Mouse (Mus musculus) lung, embryonic 16.5 days (tissue): ENCODE measurements at regions not wholly inside any gene's neighbourhood (a gene's known extent, or its start where the extent isn't known, plus 50 kb on each side); places are given as distances from the start of the nearest gene placed in this dataset.

Source experiments
- ATAC-seq: fragments of 200-750 bp; cut with Nextera tagmentation; 2 replicates; pipeline ENCODE4 v1.8.0; 2017; ENCODE audit warnings: low read depth, mild to moderate bottlenecking, moderate library complexity
- H3K27ac ChIP-seq: fragments of 300-500 bp; sonication (generic); 2 replicates; pipeline ENCODE4 v1.5.1; 2014; ENCODE audit warnings: mild to moderate bottlenecking, control low read depth, low read length
- H3K27me3 ChIP-seq: fragments of 300-500 bp; sonication (generic); 2 replicates; pipeline ENCODE4 v1.6.1; 2014; ENCODE audit warnings: low read depth, low read length, mixed read lengths; ENCODE audit not compliant: control insufficient read depth, insufficient read depth
- H3K36me3 ChIP-seq: fragments of 300-500 bp; sonication (generic); 2 replicates; pipeline ENCODE4 v1.6.1; 2014; ENCODE audit warnings: low read length; ENCODE audit not compliant: control insufficient read depth, insufficient read depth
- H3K4me1 ChIP-seq: fragments of 300-500 bp; sonication (generic); replicated peaks from 2 replicates; pipeline ENCODE4 v1.6.1; 2014; ENCODE audit warnings: low read length, mixed read lengths; ENCODE audit not compliant: control insufficient read depth, insufficient read depth
- H3K4me2 ChIP-seq: fragments of 300-500 bp; sonication (generic); 2 replicates; pipeline ENCODE4 v1.6.1; 2014; ENCODE audit warnings: low read depth, low read length, control low read depth
- H3K4me3 ChIP-seq: fragments of 300-500 bp; sonication (generic); 2 replicates; pipeline ENCODE4 v1.5.1; 2014; ENCODE audit warnings: mild to moderate bottlenecking, low read length, control low read depth
- H3K9ac ChIP-seq: fragments of 300-500 bp; sonication (generic); 2 replicates; pipeline ENCODE4 v1.6.1; 2014; ENCODE audit warnings: low read length, control low read depth
- H3K9me3 ChIP-seq: fragments of 300-500 bp; sonication (generic); 2 replicates; pipeline ENCODE4 v1.6.1; 2016; ENCODE audit warnings: low read length; ENCODE audit not compliant: control insufficient read depth
- WGBS: fragments of 180-500 bp; shearing (Covaris S2); extraction: QIAGEN DNeasy Blood & Tissue Kit; methylation state at CpG from one replicate; pipeline ENCODE4 v1.1.7; 2014; 5-methylcytosine and 5-hydroxymethylcytosine counted together

DNA sequence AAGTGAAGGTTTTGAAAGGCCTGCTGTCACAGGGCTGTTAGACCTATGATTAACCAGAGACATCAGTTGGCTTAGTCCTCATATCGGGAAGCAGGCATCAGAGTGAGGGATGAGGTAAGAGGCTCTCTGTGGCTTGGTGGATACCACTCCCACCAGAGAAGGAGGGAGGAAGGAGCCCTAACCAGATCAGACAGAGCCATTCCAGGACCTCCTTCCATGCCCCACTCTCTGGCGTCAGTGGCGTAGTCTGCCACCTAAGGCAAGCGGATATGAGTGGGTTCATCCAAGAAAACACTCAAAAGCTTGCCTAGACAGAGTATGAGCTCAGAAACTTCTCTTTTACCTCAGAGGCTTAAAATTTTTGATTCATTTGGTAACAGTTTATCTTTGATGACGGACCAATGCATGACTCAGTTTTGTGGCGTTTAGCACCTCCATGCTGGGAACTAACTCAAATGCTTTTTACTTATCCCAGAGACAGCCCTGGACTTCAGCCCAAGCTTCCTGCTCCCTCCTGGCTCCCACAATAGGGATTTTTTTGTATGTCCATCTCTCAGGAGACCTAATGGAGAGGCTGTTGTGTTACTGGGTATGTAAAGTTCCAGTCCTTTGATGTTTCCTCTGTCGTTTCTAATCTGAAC, 367.5 kb upstream of the Rasgrp1 start:
- peak; percentile 84 for ATAC-seq
- Histone ChIP-seq H3K4me2 (no peak overlapping the region), H3K9me3 (no peaks in the 10 kb centered on the region), H3K4me3 (no peak overlapping the region), H3K36me3 (no peaks in the 10 kb centered on the region), H3K27ac (peak overlapping the region; percentile 18; the same call in 1 of the 2 replicates), H3K4me1 (no peaks in the 10 kb centered on the region), H3K9ac (no peak overlapping the region), H3K27me3 (no peaks in the 10 kb centered on the region)
- 60% methylated on average over 7 of the region's 7 CpGs for WGBS

DNA sequence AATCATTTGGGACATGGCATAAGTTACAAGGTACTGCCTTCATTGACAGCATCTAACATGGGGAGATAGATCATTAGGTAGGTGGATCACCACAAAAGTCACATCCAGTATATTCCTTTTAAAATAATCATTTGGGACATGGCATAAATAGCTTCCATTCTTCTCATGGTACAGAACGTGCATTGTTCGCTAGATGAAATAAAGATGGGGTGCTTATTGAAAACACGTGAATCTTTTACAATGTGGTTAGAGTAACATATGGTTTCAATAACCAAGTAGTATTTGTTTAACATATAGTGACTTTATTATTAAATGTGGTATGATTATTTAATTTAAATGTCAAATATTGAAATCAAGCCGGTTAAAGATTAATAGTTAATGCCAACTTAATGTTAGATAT, 381.3 kb upstream of the Rasgrp1 start:
- ATAC-seq: no peak
- WGBS: 67% methylated on average over 4 of the region's 4 CpGs
- H3K27me3 ChIP-seq: no peaks in the 10 kb centered on the region
- no peak overlapping the region for H3K27ac ChIP-seq
- no peaks in the 10 kb centered on the region for H3K9me3 ChIP-seq
- no peaks in the 10 kb centered on the region for H3K36me3 ChIP-seq
- no peaks in the 10 kb centered on the region for H3K4me1 ChIP-seq
- H3K9ac ChIP-seq: no peak overlapping the region
- H3K4me3 ChIP-seq: no peak overlapping the region
- no peak overlapping the region for H3K4me2 ChIP-seq

DNA sequence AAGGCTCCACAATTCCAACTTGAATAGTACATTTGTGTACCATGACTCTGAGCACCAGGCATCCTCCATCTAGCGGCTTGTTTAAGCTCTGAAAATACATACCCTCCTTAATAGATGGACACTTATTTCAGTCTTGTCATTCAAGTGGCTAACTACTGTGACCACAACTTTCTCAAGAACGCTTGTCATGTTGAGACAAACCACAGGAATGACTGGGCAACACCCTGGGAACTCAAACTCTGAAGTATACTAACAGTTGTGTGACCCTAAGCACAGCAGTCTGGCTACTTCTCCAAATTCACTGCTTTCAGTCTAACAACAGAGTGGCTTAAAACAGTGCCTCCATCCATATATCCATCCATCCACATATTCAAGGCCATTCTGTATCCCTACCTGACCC, 380.4 kb upstream of the Thbs1 start:
- H3K4me1 ChIP-seq: no peaks in the 10 kb centered on the region
- H3K9ac ChIP-seq: no peak overlapping the region
- no peaks in the 10 kb centered on the region for H3K36me3 ChIP-seq
- H3K27ac ChIP-seq: no peak overlapping the region
- H3K27me3 ChIP-seq: no peaks in the 10 kb centered on the region
- WGBS: 67% methylated on average over 2 of the region's 2 CpGs
- 0 out of 2 replicates have a peak, but pooled peaks have one; percentile 10 for ATAC-seq
- no peak overlapping the region for H3K4me3 ChIP-seq
- H3K9me3 ChIP-seq: no peaks in the 10 kb centered on the region
- H3K4me2 ChIP-seq: no peak overlapping the region

DNA sequence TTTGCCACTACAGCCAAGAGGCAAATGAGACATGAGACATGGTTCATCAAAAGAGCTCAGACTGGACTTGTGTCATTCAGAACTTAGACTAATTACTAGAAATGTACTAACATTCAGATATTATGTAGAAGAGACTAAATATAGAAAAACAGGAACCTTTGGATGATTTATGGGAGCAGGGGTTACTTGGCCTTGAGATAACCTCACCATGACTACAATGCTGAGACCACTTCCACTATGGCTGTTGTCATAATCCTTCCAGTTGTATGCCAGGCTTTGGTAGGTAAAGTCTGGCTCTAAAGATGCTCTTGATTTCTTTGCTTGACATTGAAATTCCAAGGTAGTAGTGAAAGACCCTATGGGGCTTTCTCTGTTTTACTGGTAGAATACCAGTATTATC, 369.3 kb upstream of the Thbs1 start:
- Histone ChIP-seq H3K4me3 (no peak overlapping the region), H3K27ac (no peak overlapping the region), H3K36me3 (no peaks in the 10 kb centered on the region), H3K4me1 (peaks cover 7% of the 10 kb centered on the region), H3K9ac (no peak overlapping the region), H3K9me3 (peaks cover 5% of the 10 kb centered on the region), H3K27me3 (no peaks in the 10 kb centered on the region), H3K4me2 (no peak overlapping the region)
- no peak for ATAC-seq

DNA sequence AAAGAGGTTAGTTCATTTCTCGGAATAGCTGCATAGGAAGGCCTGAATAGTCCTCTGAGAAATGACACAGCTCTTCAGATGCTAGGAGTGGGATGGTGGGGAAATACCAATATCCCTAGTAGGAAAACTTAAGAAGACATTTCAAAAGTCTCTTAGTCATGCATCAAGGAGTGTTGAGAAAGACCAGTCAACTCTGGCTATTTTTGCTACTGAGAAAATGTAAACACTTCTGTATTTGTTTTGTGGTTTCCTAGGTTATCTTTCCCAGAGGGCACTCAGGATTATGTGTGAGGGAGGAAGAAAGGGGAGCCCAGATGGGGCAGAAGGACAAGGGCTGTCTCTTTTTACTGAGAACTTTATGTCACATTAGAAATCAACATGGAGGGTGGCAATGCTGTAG, 367.8 kb upstream of the Thbs1 start:
- Histone ChIP-seq H3K9me3 (peaks cover 5% of the 10 kb centered on the region), H3K4me1 (peaks cover 7% of the 10 kb centered on the region), H3K4me2 (no peak overlapping the region), H3K27ac (no peak overlapping the region; the same call in 1 of the 2 replicates), H3K36me3 (no peaks in the 10 kb centered on the region), H3K4me3 (no peak overlapping the region), H3K27me3 (no peaks in the 10 kb centered on the region), H3K9ac (no peak overlapping the region)
- WGBS: 33% methylated on average over 1 of the region's 1 CpGs
- peak; percentile 68 for ATAC-seq

DNA sequence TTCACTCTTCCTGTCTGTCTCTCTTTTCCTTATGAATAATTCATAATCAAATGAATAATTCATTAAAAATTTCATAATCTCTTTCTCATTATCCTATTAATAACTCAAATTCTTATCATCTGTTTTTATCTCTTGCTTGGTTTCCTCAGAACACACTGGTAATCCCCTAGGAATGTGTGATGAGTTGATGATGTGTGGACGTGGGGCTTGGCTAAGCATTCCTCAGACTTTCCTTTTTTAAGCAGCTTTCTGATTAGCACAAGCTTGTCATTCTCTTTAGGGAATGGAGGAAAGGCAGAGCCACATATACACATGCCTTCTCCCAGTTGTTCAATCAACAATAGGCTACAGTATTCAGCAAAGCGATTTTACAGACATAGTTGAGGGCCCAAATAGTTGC, 365.9 kb upstream of the Thbs1 start:
- Histone ChIP-seq H3K9me3 (peaks cover 5% of the 10 kb centered on the region), H3K27me3 (no peaks in the 10 kb centered on the region), H3K4me3 (no peak overlapping the region), H3K9ac (no peak overlapping the region), H3K4me1 (peaks cover 7% of the 10 kb centered on the region), H3K36me3 (no peaks in the 10 kb centered on the region), H3K4me2 (no peak overlapping the region), H3K27ac (0 out of 2 replicates have a peak overlapping the region, but pooled peaks have one; percentile 2)
- ATAC-seq: peak; percentile 56
- 60% methylated on average over 2 of the region's 2 CpGs for whole genome bisulfite sequencing

DNA sequence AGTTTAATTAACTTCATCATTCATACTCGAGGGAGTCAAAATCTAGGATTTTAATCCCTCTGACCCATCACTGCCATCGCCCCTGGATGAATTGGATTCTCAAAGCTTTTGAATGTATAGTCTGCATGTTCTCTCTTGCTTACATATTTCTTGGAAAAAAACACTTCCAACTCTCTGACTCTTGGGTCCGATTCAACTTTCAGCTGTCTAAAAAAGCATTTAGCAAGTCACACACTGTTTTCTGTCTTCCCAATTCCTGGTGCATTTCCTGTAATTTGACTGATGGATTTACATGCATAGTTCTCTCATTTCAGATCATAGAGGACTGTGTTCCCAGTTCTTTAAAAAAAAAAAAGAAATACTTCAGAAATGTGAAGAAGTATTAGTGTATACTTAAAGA, 364.5 kb upstream of the Thbs1 start:
- H3K4me2 ChIP-seq: no peak overlapping the region
- peak; percentile 32; the same call in 1 of the 2 replicates for ATAC-seq
- no peak overlapping the region for H3K9ac ChIP-seq
- H3K27me3 ChIP-seq: no peaks in the 10 kb centered on the region
- H3K4me1 ChIP-seq: peaks cover 7% of the 10 kb centered on the region
- H3K4me3 ChIP-seq: no peak overlapping the region
- peaks cover 5% of the 10 kb centered on the region for H3K9me3 ChIP-seq
- 52% methylated on average over 3 of the region's 3 CpGs for WGBS
- peak overlapping the region; percentile 65 for H3K27ac ChIP-seq
- H3K36me3 ChIP-seq: no peaks in the 10 kb centered on the region

DNA sequence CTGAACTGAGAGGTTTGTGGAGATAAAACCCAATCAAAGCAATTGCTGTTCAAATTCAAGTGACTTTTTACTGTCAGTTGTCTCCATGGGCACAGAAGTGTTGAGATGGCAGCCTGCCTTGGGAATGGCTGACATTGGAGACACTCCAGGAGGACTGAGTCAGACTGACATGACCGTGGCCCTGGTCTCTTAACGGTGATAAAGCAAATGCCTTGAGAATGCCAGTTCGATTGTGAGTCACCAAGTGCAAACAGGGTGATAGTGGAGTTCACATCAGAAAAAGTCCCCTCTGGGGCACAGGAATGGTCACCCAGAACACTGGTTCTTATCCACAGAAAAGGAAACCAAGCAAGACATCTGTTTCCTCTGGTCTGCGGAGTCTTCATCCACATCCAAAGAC, 362.8 kb upstream of the Thbs1 start:
- Histone ChIP-seq H3K4me2 (no peak overlapping the region), H3K4me3 (no peak overlapping the region), H3K4me1 (peaks cover 4% of the 10 kb centered on the region; the same call in 1 of the 2 replicates), H3K9ac (no peak overlapping the region), H3K36me3 (no peaks in the 10 kb centered on the region), H3K27me3 (no peaks in the 10 kb centered on the region), H3K9me3 (peaks cover 5% of the 10 kb centered on the region), H3K27ac (no peak overlapping the region)
- ATAC-seq: no peak
- 56% methylated on average over 4 of the region's 4 CpGs for WGBS

DNA sequence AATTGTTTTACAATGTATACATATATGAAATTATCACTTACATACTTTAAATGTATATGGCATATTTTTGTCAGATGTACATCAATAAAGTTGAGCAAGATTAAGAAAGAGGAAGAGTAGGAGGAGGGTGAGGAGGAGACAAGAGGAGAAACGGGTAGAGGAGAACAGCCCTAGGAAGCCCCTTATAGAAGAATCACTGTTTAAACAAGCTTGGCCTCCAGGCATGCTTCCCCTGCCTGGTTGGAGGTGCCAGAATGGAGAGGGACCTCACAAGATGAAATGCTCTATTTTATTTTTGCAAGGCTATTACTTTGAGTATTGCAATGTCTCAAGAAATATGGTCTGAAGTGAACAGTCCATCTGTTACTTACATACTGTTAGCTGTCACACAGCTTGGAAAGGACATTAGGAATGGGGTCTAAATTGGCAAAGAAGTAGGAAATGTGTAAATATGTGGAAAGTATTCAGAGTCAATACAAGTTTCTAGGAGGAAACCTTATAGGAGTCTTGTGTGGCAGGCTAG, 352.1 kb upstream of the Thbs1 start:
- peak; percentile 76 for ATAC-seq
- Histone ChIP-seq H3K36me3 (no peaks in the 10 kb centered on the region), H3K4me2 (no peak overlapping the region), H3K27me3 (no peaks in the 10 kb centered on the region), H3K4me3 (no peak overlapping the region), H3K27ac (peak overlapping the region; percentile 59), H3K9ac (no peak overlapping the region), H3K9me3 (no peaks in the 10 kb centered on the region), H3K4me1 (peaks cover 13% of the 10 kb centered on the region; the same call in 1 of the 2 replicates)
- 27% methylated on average over 1 of the region's 1 CpGs for WGBS
